Mouse (Mus musculus) midbrain, embryonic 11.5 days (tissue): ENCODE data around the gene Brd3. TPM values are rescaled to one million over a fixed set of nuclear protein-coding genes. Genes with fewer than 3 reads are reported as not detected.

Source experiments
- ATAC-seq: fragments of 200-750 bp; cut with Nextera tagmentation; 2 replicates; pipeline ENCODE4 v1.8.0; 2017; ENCODE audit warnings: moderate TSS enrichment, moderate library complexity; ENCODE audit not compliant: low FRiP score
- DNase-seq: peaks from one replicate; pipeline ENCODE4 v3.0.0; 2015; ENCODE audit warnings: low spot score; ENCODE audit errors: missing footprints
- H3K27ac ChIP-seq: fragments of 300-500 bp; sonication (generic); 2 replicates; pipeline ENCODE4 v1.5.1; 2014; ENCODE audit warnings: low read depth, low read length
- H3K27me3 ChIP-seq: fragments of 300-500 bp; sonication (generic); 2 replicates; pipeline ENCODE4 v1.6.1; 2014; ENCODE audit warnings: mild to moderate bottlenecking, low read length, moderate library complexity, mixed read lengths; ENCODE audit not compliant: control insufficient read depth, insufficient read depth
- H3K36me3 ChIP-seq: fragments of 300-500 bp; sonication (generic); 2 replicates; pipeline ENCODE4 v1.6.1; 2014; ENCODE audit warnings: mild to moderate bottlenecking, low read length, moderate library complexity, mixed read lengths; ENCODE audit not compliant: control insufficient read depth, insufficient read depth
- H3K4me1 ChIP-seq: fragments of 300-500 bp; sonication (generic); 2 replicates; pipeline ENCODE4 v1.6.1; 2014; ENCODE audit warnings: low read length; ENCODE audit not compliant: control insufficient read depth, insufficient read depth
- H3K4me2 ChIP-seq: fragments of 300-500 bp; sonication (generic); 2 replicates; pipeline ENCODE4 v1.6.1; 2014; ENCODE audit warnings: mild to moderate bottlenecking, moderate library complexity
- H3K4me3 ChIP-seq: fragments of 300-500 bp; sonication (generic); 2 replicates; pipeline ENCODE4 v1.5.1; 2014; ENCODE audit warnings: low read depth, low read length
- H3K9ac ChIP-seq: fragments of 300-500 bp; sonication (generic); 2 replicates; pipeline ENCODE4 v1.6.1; 2014; ENCODE audit warnings: low read length
- H3K9me3 ChIP-seq: fragments of 300-500 bp; sonication (generic); 2 replicates; pipeline ENCODE4 v1.6.1; 2016; ENCODE audit warnings: low read length; ENCODE audit not compliant: control insufficient read depth
- whole genome bisulfite sequencing: fragments of 180-500 bp; shearing (Covaris S2); extraction: QIAGEN DNeasy Blood & Tissue Kit; methylation state at CpG from one replicate; pipeline ENCODE4 v1.1.7; 2014; 5-methylcytosine and 5-hydroxymethylcytosine counted together
- microRNA-seq: library from miRNA; unstranded; fragments of <30 nt; microRNA quantifications from one replicate; pipeline ENCODE4, GENCODE M21; 2017
- polyA plus RNA-seq: library from polyadenylated mRNA; unstranded; fragments of >200 nt; fragmentation: Nextera tagmentation; extraction: Ambion mirVana; gene quantifications from 2 replicates; pipeline ENCODE4 v1.2.1, GENCODE M21; 2014

The Brd3 gene
- polyA plus RNA-seq, 1 experiment from 2014 or later: 189 TPM

GRCm38 (mm10) chr2:27406928-27407327 is 100.5 kb downstream of the Brd3 start:
- no peak overlapping the region for H3K4me3 ChIP-seq
- no peak for ATAC-seq
- no peak overlapping the region for H3K27ac ChIP-seq
- no peaks in the 10 kb centered on the region for H3K27me3 ChIP-seq
- peaks cover 17% of the 10 kb centered on the region for H3K4me1 ChIP-seq
- 95% methylated on average over 5 of the region's 5 CpGs for WGBS
- no peak overlapping the region for H3K4me2 ChIP-seq
- no peak overlapping the region for H3K9ac ChIP-seq
- DNase-seq: no peak
- no peaks in the 10 kb centered on the region for H3K36me3 ChIP-seq
- no peaks in the 10 kb centered on the region for H3K9me3 ChIP-seq

- no peak overlapping the region for H3K27ac ChIP-seq
- no peak overlapping the region for H3K4me2 ChIP-seq
- H3K9ac ChIP-seq: no peak overlapping the region
- DNase-seq (no peak), ATAC-seq (no peak)
- WGBS: 59% methylated on average over 5 of the region's 5 CpGs
- peaks cover 5% of the 10 kb centered on the region for H3K4me1 ChIP-seq
- H3K9me3 ChIP-seq: no peaks in the 10 kb centered on the region
- no peaks in the 10 kb centered on the region for H3K36me3 ChIP-seq
- no peaks in the 10 kb centered on the region for H3K27me3 ChIP-seq
- no peak overlapping the region for H3K4me3 ChIP-seq
Observed at GRCm38 (mm10) chr2:27405094-27405884, 102.2 kb downstream of the Brd3 start.

DNA sequence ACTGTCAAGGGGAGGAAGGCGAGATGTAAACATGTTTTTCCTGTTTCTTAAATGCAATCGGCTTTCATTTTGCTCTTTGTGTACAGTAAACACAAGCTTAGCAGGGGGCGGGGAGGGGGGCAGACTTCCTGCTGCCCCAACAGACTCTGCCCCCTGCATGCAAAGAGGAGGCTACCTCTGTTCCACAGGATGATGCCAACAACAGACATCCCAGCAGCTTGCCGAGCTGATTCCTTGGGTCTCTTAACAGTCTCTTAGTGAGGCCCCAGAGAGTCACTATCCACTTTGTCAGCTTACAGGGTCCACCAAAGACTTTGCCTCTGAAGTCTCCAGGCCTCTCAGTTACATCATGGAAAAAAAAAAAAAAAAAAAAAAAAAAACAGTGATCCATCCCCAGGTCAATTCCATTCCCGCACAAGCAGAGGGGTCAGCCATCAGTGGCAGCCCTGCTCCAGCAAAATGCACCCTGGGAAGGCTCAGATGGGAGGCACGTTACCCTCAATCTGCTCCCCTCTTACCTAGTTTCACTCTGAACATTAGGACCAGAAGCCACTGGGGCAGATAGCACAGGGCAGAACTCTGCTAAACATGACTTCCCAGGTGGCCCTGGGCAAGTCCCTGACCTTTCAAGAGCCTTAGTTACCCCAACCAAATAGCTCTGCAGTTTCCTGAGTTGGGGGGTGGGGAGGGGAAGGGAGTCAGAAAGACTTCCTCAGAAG is 102.9 kb downstream of the Brd3 start:
- no peak overlapping the region for H3K27ac ChIP-seq
- no peak overlapping the region for H3K9ac ChIP-seq
- peaks cover 3% of the 10 kb centered on the region; the same call in 1 of the 2 replicates for H3K9me3 ChIP-seq
- no peak for DNase-seq
- ATAC-seq: no peak
- no peaks in the 10 kb centered on the region for H3K27me3 ChIP-seq
- WGBS: 62% methylated on average over 6 of the region's 6 CpGs
- H3K4me2 ChIP-seq: no peak overlapping the region
- peaks cover 5% of the 10 kb centered on the region for H3K4me1 ChIP-seq
- no peaks in the 10 kb centered on the region for H3K36me3 ChIP-seq
- no peak overlapping the region for H3K4me3 ChIP-seq

- Histone ChIP-seq H3K27ac (no peak overlapping the region), H3K27me3 (no peaks in the 10 kb centered on the region), H3K4me1 (peaks cover 8% of the 10 kb centered on the region), H3K36me3 (no peaks in the 10 kb centered on the region), H3K9me3 (peaks cover 3% of the 10 kb centered on the region; the same call in 1 of the 2 replicates), H3K4me3 (no peak overlapping the region), H3K4me2 (no peak overlapping the region), H3K9ac (no peak overlapping the region)
- ATAC-seq (no peak), DNase-seq (no peak)
- 94% methylated on average over 2 of the region's 2 CpGs for WGBS
Observed at GRCm38 (mm10) chr2:27401544-27401943, 105.9 kb downstream of the Brd3 start.

GRCm38 (mm10) chr2:27400083-27400482 is 107.4 kb downstream of the Brd3 start:
- Histone ChIP-seq H3K4me3 (no peak overlapping the region), H3K27me3 (no peaks in the 10 kb centered on the region), H3K36me3 (no peaks in the 10 kb centered on the region), H3K4me2 (no peak overlapping the region), H3K9ac (no peak overlapping the region), H3K27ac (no peak overlapping the region), H3K4me1 (peaks cover 20% of the 10 kb centered on the region), H3K9me3 (peaks cover 3% of the 10 kb centered on the region; the same call in 1 of the 2 replicates)
- no peak for ATAC-seq
- 98% methylated on average over 2 of the region's 2 CpGs for WGBS
- no peak for DNase-seq

DNA sequence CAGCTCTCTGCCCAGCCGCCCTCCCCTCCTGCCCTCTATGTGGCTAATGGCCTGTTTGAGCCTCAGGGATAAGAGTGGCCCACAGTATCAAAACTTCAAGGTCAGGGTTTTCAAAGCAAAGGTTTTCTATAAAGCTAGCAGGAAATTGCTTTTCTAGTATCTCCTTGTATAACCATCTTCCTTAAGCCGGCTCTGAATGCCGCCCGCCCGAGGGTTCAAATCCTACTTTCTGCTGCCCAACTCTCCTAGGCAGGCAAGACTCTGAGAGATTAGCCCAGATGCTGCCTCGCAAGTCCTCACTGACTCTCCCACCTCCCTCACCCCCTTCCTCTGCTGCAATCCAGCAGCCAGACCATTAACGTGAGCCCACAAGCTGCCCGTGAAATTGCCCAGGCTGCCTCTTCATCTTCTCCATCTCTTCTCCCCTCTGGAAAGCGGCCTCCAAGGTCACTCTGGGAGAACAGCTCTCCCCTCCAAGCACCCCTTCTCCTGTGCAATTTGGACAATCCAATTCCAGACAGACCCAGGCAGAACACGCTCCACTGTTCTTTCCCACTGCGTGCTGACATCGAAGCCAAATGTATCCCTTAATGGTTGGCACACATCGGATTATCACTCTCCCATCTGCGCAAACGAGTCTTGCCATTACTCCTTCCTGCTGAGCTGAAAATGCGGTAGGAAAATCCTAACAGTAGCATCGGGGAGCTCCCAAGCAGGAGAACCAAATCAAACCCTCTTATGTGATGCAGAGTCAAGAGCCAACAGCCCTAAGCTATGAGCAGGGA is 110.6 kb downstream of the Brd3 start:
- no peak overlapping the region for H3K4me3 ChIP-seq
- H3K36me3 ChIP-seq: no peaks in the 10 kb centered on the region
- no peak overlapping the region for H3K4me2 ChIP-seq
- H3K27ac ChIP-seq: no peak overlapping the region
- H3K9ac ChIP-seq: no peak overlapping the region
- ATAC-seq (no peak), DNase-seq (no peak)
- H3K4me1 ChIP-seq: peaks cover 35% of the 10 kb centered on the region
- peaks cover 3% of the 10 kb centered on the region; the same call in 1 of the 2 replicates for H3K9me3 ChIP-seq
- no peaks in the 10 kb centered on the region for H3K27me3 ChIP-seq
- 63% methylated on average over 17 of the region's 17 CpGs for WGBS

Small RNA genes within 50 kb of the gene (microRNA-seq; reads per million reads assigned to microRNA genes)
- gene Gm24049 (not detected), gene Mir7578 (not detected)

Other genes with a start within 250 kb of the Brd3 start
- gene Vav2, start 80.6 kb downstream of the Brd3 start, polyA plus RNA-seq: 13.7 and 15.0 TPM in 2 replicates
- gene Brd3os, start 65.3 kb downstream of the Brd3 start, polyA plus RNA-seq: 15.1 and 16.3 TPM in 2 replicates
- 63.5 and 69.1 TPM in 2 replicates for gene Wdr5, start 7.5 kb upstream of the Brd3 start, polyA plus RNA-seq
- gene Rxra, start 168.8 kb upstream of the Brd3 start, polyA plus RNA-seq: 6.7 and 6.9 TPM in 2 replicates